26 mouse cellular contexts compared by ENCODE assay signal in genomic region chr10:96232889-96233288, GRCm38 (mm10).
DNase-seq lines count a peak whose midpoint lies in the region; ATAC-seq and TF ChIP-seq lines count a peak whose summit lies in the region.
"Had no signal": no experiment of that assay in that cellular context is flagged by ENCODE, and none has a peak within 500 bp of the region (broad histone marks: within the 10 kb centered on the region; RNA-seq: fewer than 3 reads in every experiment).

No protein-coding gene starts in this region.

- no peak for TF ChIP-seq CTCF in kidney, adult 2 months (conservative IDR thresholded peaks at IDR 0.05; ENCODE audit: insufficient read depth, insufficient read length, low read depth, low read length)
- no peak for TF ChIP-seq CTCF in intestine, postnatal 0 days (IDR thresholded peaks at IDR 0.05; ENCODE audit: low read depth)
- no peak for TF ChIP-seq CTCF in forebrain, postnatal 0 days (IDR thresholded peaks at IDR 0.05; ENCODE audit: low read depth)

- peaks cover 13% of the 10 kb centered on the region; the same call in 1 of the 2 replicates for H3K4me1 ChIP-seq in kidney, adult 2 months (ENCODE audit: control insufficient read depth, insufficient read depth, low read length)
- 0 out of 2 replicates have a peak, but pooled peaks cover 9% of the 10 kb centered on the region for H3K4me1 ChIP-seq in liver, embryonic 15.5 days (replicated peaks)
- H3K4me1 ChIP-seq in intestine, postnatal 0 days (replicated peaks; ENCODE audit: control insufficient read depth, insufficient read depth, low read length), result no peaks in the 10 kb centered on the region
- no peaks in the 10 kb centered on the region for H3K4me1 ChIP-seq in forebrain, postnatal 0 days (ENCODE audit: insufficient read depth)
- H3K4me1 ChIP-seq: forebrain, embryonic 12.5 days; hindbrain, embryonic 15.5 days had no signal

- H3K27ac ChIP-seq in kidney, adult 2 months (ENCODE audit: insufficient read depth, low read depth, low read length), result no peak overlapping the region
- H3K27ac ChIP-seq in liver, embryonic 15.5 days (replicated peaks), result 0 out of 2 replicates have a peak overlapping the region, but pooled peaks have one; percentile 29
- no peak overlapping the region for H3K27ac ChIP-seq in intestine, postnatal 0 days (ENCODE audit: low read depth, low read length)
- H3K27ac ChIP-seq in forebrain, postnatal 0 days (ENCODE audit: low read depth, low read length), result no peak overlapping the region
- H3K27ac ChIP-seq: embryonic facial prominence, embryonic 15.5 days; forebrain, embryonic 12.5 days; gastrocnemius, adult 2 months; hindbrain, embryonic 15.5 days had no signal

- peak; percentile 52 for DNase-seq in kidney, adult 2 months
- DNase-seq in kidney, postnatal 10 days, result no peak
- no peak for DNase-seq in liver
- DNase-seq in forebrain, postnatal 0 days, result no peak
- DNase-seq in frontal cortex, postnatal 36 days (ENCODE audit: low spot score in 2 of 2), result no peak
- DNase-seq: adrenal gland, postnatal 25 days; B cell, adult 2 months; cerebellum, adult 18-20 months; cerebellum, postnatal 10 days; gastrocnemius, adult 2 months; gastrocnemius, postnatal 36 days; heart, adult 18-20 months; heart, postnatal 4 days; layer of hippocampus, postnatal 36 days; left cerebral cortex, postnatal 4 days; lung, embryonic 14.5 days; lung, postnatal 14 days; midbrain, embryonic 14.5 days; thymus, postnatal 14 days had no signal

- no peaks in the 10 kb centered on the region for H3K9me3 ChIP-seq in liver, embryonic 15.5 days (replicated peaks)
- H3K9me3 ChIP-seq in intestine, postnatal 0 days (ENCODE audit: control insufficient read depth), result no peaks in the 10 kb centered on the region
- H3K9me3 ChIP-seq in forebrain, postnatal 0 days (ENCODE audit: low read length), result no peaks in the 10 kb centered on the region
- H3K9me3 ChIP-seq: embryonic facial prominence, embryonic 15.5 days; forebrain, embryonic 12.5 days; hindbrain, embryonic 15.5 days had no signal

- H3K4me3 ChIP-seq in kidney, adult 2 months (ENCODE audit: insufficient read depth, low read depth, low read length), result no peak overlapping the region
- no peak overlapping the region for H3K4me3 ChIP-seq in liver, embryonic 15.5 days (replicated peaks)
- no peak overlapping the region for H3K4me3 ChIP-seq in intestine, postnatal 0 days (ENCODE audit: low read depth, low read length)
- H3K4me3 ChIP-seq in forebrain, postnatal 0 days (ENCODE audit: low read depth, low read length), result no peak overlapping the region
- H3K4me3 ChIP-seq: embryonic facial prominence, embryonic 15.5 days; forebrain, embryonic 12.5 days; gastrocnemius, adult 2 months; heart, embryonic 12.5 days; hindbrain, embryonic 15.5 days had no signal

- no peak overlapping the region for H3K4me2 ChIP-seq in liver, embryonic 15.5 days
- no peak overlapping the region for H3K4me2 ChIP-seq in intestine, postnatal 0 days (replicated peaks; ENCODE audit: low read depth)
- H3K4me2 ChIP-seq in forebrain, postnatal 0 days (ENCODE audit: low read depth), result no peak overlapping the region
- H3K4me2 ChIP-seq: embryonic facial prominence, embryonic 15.5 days; forebrain, embryonic 12.5 days; heart, embryonic 12.5 days; hindbrain, embryonic 15.5 days; lung, embryonic 14.5 days had no signal

- no peak overlapping the region for H3K9ac ChIP-seq in liver, embryonic 15.5 days
- H3K9ac ChIP-seq in intestine, postnatal 0 days (ENCODE audit: low read depth, low read length), result no peak overlapping the region
- H3K9ac ChIP-seq in forebrain, postnatal 0 days, result no peak overlapping the region
- H3K9ac ChIP-seq: embryonic facial prominence, embryonic 15.5 days; forebrain, embryonic 12.5 days; heart, embryonic 12.5 days; hindbrain, embryonic 15.5 days; lung, embryonic 14.5 days had no signal

- TF ChIP-seq POLR2A in kidney, adult 2 months (IDR thresholded peaks at IDR 0.05; ENCODE audit: low read depth, low read length), result no peak

- 34% methylated on average over 1 of the region's 1 CpGs for WGBS in kidney, adult 2 months
- 44% methylated on average over 1 of the region's 1 CpGs for WGBS in liver, embryonic 15.5 days (ENCODE audit: insufficient replicate concordance)
- 23% methylated on average over 1 of the region's 1 CpGs for WGBS in intestine, postnatal 0 days
- 51% methylated on average over 1 of the region's 1 CpGs for WGBS in forebrain, postnatal 0 days

- H3K36me3 ChIP-seq in kidney, adult 2 months (ENCODE audit: control insufficient read depth, insufficient read depth, low read length), result no peaks in the 10 kb centered on the region
- H3K36me3 ChIP-seq in liver, embryonic 15.5 days (replicated peaks), result no peaks in the 10 kb centered on the region
- no peaks in the 10 kb centered on the region for H3K36me3 ChIP-seq in intestine, postnatal 0 days (ENCODE audit: control insufficient read depth, insufficient read depth)
- H3K36me3 ChIP-seq in forebrain, postnatal 0 days (ENCODE audit: insufficient read depth), result no peaks in the 10 kb centered on the region
- H3K36me3 ChIP-seq: embryonic facial prominence, embryonic 15.5 days; forebrain, embryonic 12.5 days; heart, embryonic 12.5 days; hindbrain, embryonic 15.5 days had no signal

- 0 out of 2 replicates have a peak, but pooled peaks have one; percentile 50 for ATAC-seq in liver, embryonic 15.5 days (ENCODE audit: insufficient read depth)
- peak; percentile 86 for ATAC-seq in intestine, postnatal 0 days
- ATAC-seq in forebrain, postnatal 0 days, result no peak
- ATAC-seq: inflammation-experienced regulatory T-cells, adult 6 months had no signal

- H3K27me3 ChIP-seq in kidney, adult 2 months (replicated peaks; ENCODE audit: control insufficient read depth, insufficient read depth, low read length), result no peaks in the 10 kb centered on the region
- no peaks in the 10 kb centered on the region for H3K27me3 ChIP-seq in liver, embryonic 15.5 days
- no peaks in the 10 kb centered on the region for H3K27me3 ChIP-seq in intestine, postnatal 0 days (replicated peaks; ENCODE audit: control insufficient read depth, insufficient read depth, low read length)
- H3K27me3 ChIP-seq in forebrain, postnatal 0 days (ENCODE audit: insufficient read depth, low read length), result no peaks in the 10 kb centered on the region
- H3K27me3 ChIP-seq: embryonic facial prominence, embryonic 15.5 days; forebrain, embryonic 12.5 days; heart, embryonic 12.5 days; hindbrain, embryonic 15.5 days had no signal
